Mouse (Mus musculus): ENCODE measurements around the gene L3mbtl2. TPM values are rescaled to one million over a fixed set of nuclear protein-coding genes. Genes with fewer than 3 reads are reported as not detected.

L3mbtl2 gene
- polyA plus RNA-seq, 1 experiment from 2014 or later, result 23.5 TPM

Other genes with a start within 250 kb of the L3mbtl2 start
- gene Rbx1, start 197.6 kb upstream of the L3mbtl2 start, polyA plus RNA-seq (2015; fragmentation: Nextera tagmentation; extraction: Ambion mirVana), result 491 and 554 TPM in 2 replicates
- gene Ep300, start 78.5 kb upstream of the L3mbtl2 start, polyA plus RNA-seq (2015; fragmentation: Nextera tagmentation; extraction: Ambion mirVana), result 16.6 and 19.7 TPM in 2 replicates
- 15.5 and 17.1 TPM in 2 replicates for gene Chadl, start 33.4 kb downstream of the L3mbtl2 start, polyA plus RNA-seq (2015; fragmentation: Nextera tagmentation; extraction: Ambion mirVana)
- 39.5 and 40.4 TPM in 2 replicates for gene Zc3h7b, start 81.2 kb downstream of the L3mbtl2 start, polyA plus RNA-seq (2015; fragmentation: Nextera tagmentation; extraction: Ambion mirVana)
- gene Rangap1, start 81.6 kb downstream of the L3mbtl2 start, polyA plus RNA-seq (2015; fragmentation: Nextera tagmentation; extraction: Ambion mirVana), result 98.8 and 107 TPM in 2 replicates
- gene Tef, start 138.5 kb downstream of the L3mbtl2 start, polyA plus RNA-seq (2015; fragmentation: Nextera tagmentation; extraction: Ambion mirVana), result 25.4 and 26.0 TPM in 2 replicates
- 24.6 and 26.0 TPM in 2 replicates for gene Tob2, start 194.9 kb downstream of the L3mbtl2 start, polyA plus RNA-seq (2015; fragmentation: Nextera tagmentation; extraction: Ambion mirVana)
- 151 and 158 TPM in 2 replicates for gene Phf5a, start 208.0 kb downstream of the L3mbtl2 start, polyA plus RNA-seq (2015; fragmentation: Nextera tagmentation; extraction: Ambion mirVana)
- gene Aco2, start 208.4 kb downstream of the L3mbtl2 start, polyA plus RNA-seq (2015; fragmentation: Nextera tagmentation; extraction: Ambion mirVana), result 142 and 156 TPM in 2 replicates

All from limb, embryonic 13.5 days (tissue).